Mouse (Mus musculus) C2C12 (cell line): ENCODE data around the gene Snrk.

Source experiments
- CEBPB ChIP-seq: IDR thresholded peaks from one replicate; pipeline ENCODE4 v1.6.1; 2011; ENCODE audit warnings: low read depth, mild to moderate bottlenecking, control low read depth, moderate library complexity
- CTCF ChIP-seq: IDR thresholded peaks from one replicate; pipeline ENCODE4 v1.5.1; 2011; ENCODE audit not compliant: control insufficient read depth, insufficient read depth, insufficient read length
- FOSL1 ChIP-seq: IDR thresholded peaks from one replicate; pipeline ENCODE4 v1.8.0; 2011; ENCODE audit warnings: mild to moderate bottlenecking, low read length; ENCODE audit not compliant: poor library complexity, insufficient read depth, severe bottlenecking
- MAX ChIP-seq: IDR thresholded peaks from one replicate; pipeline ENCODE4 v1.6.1; 2011; ENCODE audit warnings: mild to moderate bottlenecking, control low read depth
- MYOD1 ChIP-seq: IDR thresholded peaks from one replicate; pipeline ENCODE4 v1.6.1; 2011; ENCODE audit warnings: low read depth; ENCODE audit not compliant: control insufficient read depth, insufficient read length
- MYOG ChIP-seq: IDR thresholded peaks from one replicate; pipeline ENCODE4 v1.6.1; 2011; ENCODE audit not compliant: control insufficient read depth, insufficient read length; ENCODE audit errors: extremely low read depth
- USF1 ChIP-seq: IDR thresholded peaks from one replicate; pipeline ENCODE4 v1.6.1; 2011; ENCODE audit warnings: low read depth, mild to moderate bottlenecking, control low read depth, moderate library complexity

DNA sequence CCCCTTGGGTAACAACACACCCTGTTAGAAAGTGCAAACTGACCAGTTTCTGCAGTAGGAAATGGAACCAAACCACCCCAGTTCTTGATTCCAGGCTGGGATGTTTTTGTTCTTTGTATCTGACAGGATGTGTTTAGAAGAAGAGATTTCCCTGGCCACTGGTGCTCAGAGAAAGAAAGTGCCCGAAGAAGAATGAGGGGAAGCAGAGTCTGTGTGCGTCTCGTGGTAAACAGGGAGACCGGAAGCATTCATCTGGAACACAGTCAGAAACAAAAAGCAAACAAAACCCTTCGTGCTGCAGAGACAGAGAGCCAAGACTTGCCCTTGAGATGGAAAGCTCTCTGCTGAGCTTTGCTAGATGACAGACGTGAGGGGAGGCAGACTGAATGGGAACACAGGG, 32.0 kb upstream of the Snrk start:
- TF ChIP-seq CTCF (no peak), FOSL1 (no peak), MYOD1 (no peak), USF1 (no peak), MAX (no peak), MYOG (no peak), CEBPB (no peak)
